Mouse (Mus musculus) thymus, adult 2 months (tissue): ENCODE results near the gene B2m. TPM values are rescaled to one million over a fixed set of nuclear protein-coding genes. Genes with fewer than 3 reads are reported as not detected.

ENCODE experiments used
- DNase-seq: peaks from one replicate; pipeline ENCODE4 v3.0.0; 2021
- H3K27ac ChIP-seq: fragments of 200-500 bp; 2 replicates; pipeline ENCODE4 v1.5.1; 2012; ENCODE audit warnings: low read length, control low read depth; ENCODE audit not compliant: control insufficient read depth, insufficient read depth
- H3K27me3 ChIP-seq: fragments of 200-500 bp; 2 replicates; pipeline ENCODE4 v1.6.1; 2012; ENCODE audit warnings: mild to moderate bottlenecking, low read length, moderate library complexity, mixed read lengths; ENCODE audit not compliant: control insufficient read depth, insufficient read depth
- H3K36me3 ChIP-seq: fragments of 200-500 bp; 2 replicates; pipeline ENCODE4 v1.6.1; 2012; ENCODE audit warnings: mild to moderate bottlenecking, low read length, moderate library complexity; ENCODE audit not compliant: control insufficient read depth, insufficient read depth
- H3K4me1 ChIP-seq: fragments of 200-500 bp; replicated peaks from 2 replicates; pipeline ENCODE4 v1.6.1; 2012; ENCODE audit warnings: low read length; ENCODE audit not compliant: control insufficient read depth, insufficient read depth
- H3K4me3 ChIP-seq: fragments of 200-500 bp; 2 replicates; pipeline ENCODE4 v1.5.1; 2012; ENCODE audit warnings: mild to moderate bottlenecking, low read length, control low read depth, moderate library complexity; ENCODE audit not compliant: control insufficient read depth, insufficient read depth
- CTCF ChIP-seq: fragments of 200-500 bp; IDR thresholded peaks from 2 replicates; pipeline ENCODE4 v1.5.1; 2012; ENCODE audit warnings: mild to moderate bottlenecking, control low read depth, low read length, moderate library complexity, borderline replicate concordance; ENCODE audit not compliant: control insufficient read depth, poor library complexity, insufficient read depth; ENCODE audit errors: extremely low read depth
- POLR2A ChIP-seq: fragments of 200-500 bp; IDR thresholded peaks from 2 replicates; pipeline ENCODE4 v1.6.1; 2012; ENCODE audit warnings: mild to moderate bottlenecking, low read length, control low read depth, moderate library complexity; ENCODE audit not compliant: control insufficient read depth, poor library complexity, insufficient read depth; ENCODE audit errors: extremely low read depth
- WGBS: fragments of 180-500 bp; shearing (Covaris S2); methylation state at CpG from one replicate; pipeline ENCODE4 v1.1.7; 2018; 5-methylcytosine and 5-hydroxymethylcytosine counted together
- polyA plus RNA-seq: library from polyadenylated mRNA; depleted of rRNA; stranded (reverse); fragments of >200 nt; gene quantifications from 2 replicates; pipeline ENCODE4 v1.2.3, GENCODE M21; 2012

B2m gene
- polyA plus RNA-seq, 1 experiment: 1,280 TPM

GRCm38 (mm10) chr2:122157561-122157960 lies 10.1 kb downstream of the B2m start:
- no peak overlapping the region for H3K4me3 ChIP-seq
- peaks cover 27% of the 10 kb centered on the region for H3K4me1 ChIP-seq
- no peak for DNase-seq
- H3K27me3 ChIP-seq: no peaks in the 10 kb centered on the region
- TF ChIP-seq POLR2A: no peak
- peaks cover 19% of the 10 kb centered on the region for H3K36me3 ChIP-seq
- no peak overlapping the region for H3K27ac ChIP-seq

DNA sequence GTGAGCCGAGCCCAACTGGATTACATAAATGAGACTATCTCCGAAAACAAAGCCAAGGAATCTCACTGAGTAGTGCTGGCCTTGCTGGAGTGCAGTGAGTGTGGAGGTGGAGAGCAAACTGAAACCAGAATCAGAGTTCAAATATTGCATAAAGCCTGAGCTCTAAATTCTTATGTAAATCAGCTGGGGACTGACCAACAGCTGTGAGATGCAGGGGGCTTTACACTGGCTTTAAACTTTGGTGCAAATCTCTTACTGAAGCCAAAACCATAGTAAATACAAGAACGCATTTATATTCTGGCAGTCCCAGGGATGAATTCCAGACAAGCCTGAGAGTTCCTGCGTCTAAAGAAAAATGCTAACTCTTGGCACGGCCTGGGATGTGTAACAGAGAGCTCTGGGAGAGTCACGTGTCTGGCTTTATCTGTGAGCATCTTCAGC lies 10.9 kb downstream of the B2m start:
- no peak for DNase-seq
- no peaks in the 10 kb centered on the region for H3K27me3 ChIP-seq
- peaks cover 30% of the 10 kb centered on the region for H3K4me1 ChIP-seq
- no peak overlapping the region for H3K27ac ChIP-seq
- 86% methylated on average over 6 of the region's 6 CpGs for WGBS
- no peak overlapping the region for H3K4me3 ChIP-seq
- no peak for TF ChIP-seq CTCF
- TF ChIP-seq POLR2A: no peak
- H3K36me3 ChIP-seq: peaks cover 12% of the 10 kb centered on the region

DNA sequence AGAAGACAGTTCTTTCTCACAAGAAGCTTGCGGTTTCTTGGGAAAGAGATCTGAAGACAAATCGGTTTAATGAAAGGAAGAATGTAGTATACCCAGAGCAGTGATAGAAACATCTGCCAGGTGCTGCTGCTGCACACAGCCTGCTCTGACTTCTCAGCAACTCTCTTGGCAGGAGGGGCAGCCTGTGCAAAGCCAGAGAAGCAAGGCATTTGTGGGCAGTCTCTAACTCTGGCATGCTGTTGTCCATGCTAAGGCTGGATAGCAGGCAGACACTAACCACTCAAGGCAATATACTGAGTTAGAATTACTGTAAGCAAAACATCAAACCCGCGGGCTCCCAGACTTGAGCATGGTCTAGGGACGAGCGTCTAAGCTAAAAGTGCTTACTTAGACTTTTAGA lies 12.2 kb downstream of the B2m start:
- peaks cover 4% of the 10 kb centered on the region for H3K36me3 ChIP-seq
- no peak for TF ChIP-seq POLR2A
- TF ChIP-seq CTCF: no peak
- 63% methylated on average over 6 of the region's 6 CpGs for WGBS
- peak; percentile 27 for DNase-seq
- peak overlapping the region; percentile 15; the same call in 1 of the 2 replicates for H3K27ac ChIP-seq
- H3K4me1 ChIP-seq: peaks cover 40% of the 10 kb centered on the region
- no peaks in the 10 kb centered on the region for H3K27me3 ChIP-seq
- no peak overlapping the region for H3K4me3 ChIP-seq

DNA sequence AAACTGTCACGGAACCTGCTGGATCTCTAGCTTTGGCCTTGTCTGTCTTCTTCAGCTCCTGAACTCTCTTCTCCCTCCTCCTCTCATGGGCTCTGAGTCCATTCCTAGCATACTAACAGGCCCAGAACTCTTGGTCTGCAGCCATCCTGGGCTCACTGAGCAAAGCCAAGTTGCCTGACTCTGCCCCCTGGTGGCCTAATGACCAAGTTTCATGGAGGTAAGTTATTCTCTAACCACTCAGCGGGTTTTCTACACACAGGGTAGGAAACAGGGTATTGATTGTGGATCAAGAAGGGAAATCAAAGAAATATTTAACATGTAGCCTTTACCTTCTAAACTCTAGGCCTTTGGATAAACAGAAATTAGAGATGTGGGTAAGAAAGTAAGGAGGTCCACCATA lies 13.2 kb downstream of the B2m start, which contains the start of gene Trim69:
Gene Trim69 (plus strand): TSS at position 21 of the 400 bp plus-strand sequence.
- TF ChIP-seq CTCF (peak; percentile 63; the same call in 1 of the 2 replicates), POLR2A (no peak)
- no peaks in the 10 kb centered on the region for H3K27me3 ChIP-seq
- no peaks in the 10 kb centered on the region; the same call in 1 of the 2 replicates for H3K36me3 ChIP-seq
- peak; percentile 84 for DNase-seq
- no peak within 1 kb of the TSS for H3K4me3 ChIP-seq
- H3K27ac ChIP-seq: peak within 1 kb of the TSS; percentile 15; the same call in 1 of the 2 replicates
- peaks cover 34% of the 10 kb centered on the region for H3K4me1 ChIP-seq
- 53% methylated on average over 2 of the region's 2 CpGs for WGBS

DNA sequence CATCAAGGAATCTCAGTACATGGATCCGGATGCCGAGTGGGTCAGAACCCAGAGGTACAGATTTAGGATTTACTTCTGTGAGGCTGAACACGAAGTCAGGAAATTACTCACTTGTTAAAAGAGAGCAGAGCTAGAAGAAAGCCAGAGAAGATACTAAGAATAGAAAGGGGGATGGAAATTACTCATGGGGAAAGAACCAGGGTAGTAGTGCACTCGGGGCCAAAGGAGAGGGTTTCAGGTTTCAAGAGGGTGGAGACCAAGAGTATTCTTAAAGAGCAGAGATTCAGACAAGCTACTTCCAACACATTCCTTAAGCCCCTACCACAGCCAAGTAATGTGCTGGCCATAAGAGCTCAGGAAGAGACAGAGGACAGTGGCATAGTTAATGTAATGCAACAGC lies 14.1 kb downstream of the B2m start:
- H3K4me3 ChIP-seq: no peak overlapping the region
- no peak for TF ChIP-seq POLR2A
- no peak for TF ChIP-seq CTCF
- no peaks in the 10 kb centered on the region for H3K36me3 ChIP-seq
- H3K27me3 ChIP-seq: no peaks in the 10 kb centered on the region
- peaks cover 28% of the 10 kb centered on the region for H3K4me1 ChIP-seq
- H3K27ac ChIP-seq: no peak overlapping the region
- 54% methylated on average over 4 of the region's 4 CpGs for WGBS
- DNase-seq: no peak

DNA sequence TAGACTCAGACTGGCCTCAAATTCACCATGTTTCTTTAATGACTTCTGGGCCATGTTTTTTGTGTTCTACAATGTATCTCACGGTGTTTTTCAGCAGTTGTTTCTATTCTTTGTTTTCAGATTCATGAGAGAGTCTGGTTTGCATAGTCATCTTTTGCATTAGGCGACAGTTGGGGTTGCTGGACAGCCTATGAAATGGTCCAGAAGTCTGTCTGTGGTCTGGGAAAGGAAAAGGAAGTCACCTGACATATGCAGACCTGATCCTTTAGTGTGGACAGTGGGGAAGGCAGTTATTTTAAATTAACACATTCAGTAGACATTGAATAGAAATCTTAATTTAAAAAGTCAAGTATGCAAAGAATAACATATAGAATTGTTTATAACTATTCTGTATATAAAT lies 15.0 kb downstream of the B2m start:
- no peak for DNase-seq
- Histone ChIP-seq H3K27me3 (no peaks in the 10 kb centered on the region), H3K4me3 (no peak overlapping the region), H3K4me1 (peaks cover 28% of the 10 kb centered on the region), H3K36me3 (no peaks in the 10 kb centered on the region), H3K27ac (no peak overlapping the region)
- WGBS: 73% methylated on average over 2 of the region's 2 CpGs
- TF ChIP-seq CTCF (no peak), POLR2A (no peak)
